Mouse (Mus musculus): Measurements from ENCODE around the gene Cbarp.

The Cbarp gene

GRCm38 (mm10) chr10:80089146-80089545 is 51.5 kb downstream of the Cbarp start:
- peak; percentile 59 for DNase-seq

- DNase-seq: no peak
Measured at GRCm38 (mm10) chr10:80087483-80087882, 53.2 kb downstream of the Cbarp start.

GRCm38 (mm10) chr10:80086847-80087246 is 53.8 kb downstream of the Cbarp start:
- no peak for DNase-seq

DNA sequence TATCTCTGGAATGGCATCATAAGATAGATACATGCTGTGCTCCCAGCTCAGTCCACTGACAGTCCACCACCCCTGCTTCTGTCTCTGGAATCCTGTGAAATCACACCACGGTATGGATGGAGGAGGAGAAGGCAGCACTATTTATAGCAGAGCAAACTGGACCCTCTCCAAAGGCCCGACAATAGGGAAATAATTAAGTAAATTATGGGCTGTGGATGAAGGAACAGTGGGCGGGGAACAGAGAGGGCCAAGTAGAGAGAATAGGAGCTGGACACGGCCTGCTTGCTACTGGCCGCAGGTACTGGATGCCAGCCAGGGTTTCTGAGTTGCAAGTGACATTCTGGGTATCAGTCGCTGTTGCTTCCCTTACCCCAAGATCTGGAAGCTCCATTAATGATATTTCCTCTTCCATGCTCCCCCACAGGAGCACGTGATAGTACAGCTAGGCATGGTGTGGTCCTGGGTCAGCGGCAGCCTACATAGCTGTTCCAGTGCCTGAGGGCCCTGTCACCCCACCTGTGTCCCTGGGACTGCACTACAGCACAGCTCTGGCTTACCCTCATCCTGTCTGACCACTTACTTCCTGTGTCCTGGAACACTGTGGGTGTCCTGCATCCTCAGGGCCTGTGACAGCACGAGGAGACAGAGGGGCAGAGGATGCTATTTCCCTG is 55.7 kb downstream of the Cbarp start:
- peak; percentile 66 for DNase-seq

GRCm38 (mm10) chr10:80081075-80081474 is 59.6 kb downstream of the Cbarp start:
- DNase-seq: no peak

All from kidney, adult 9 months (tissue).